Mouse (Mus musculus): ENCODE results near the gene Eps8. TPM values are rescaled to one million over a fixed set of nuclear protein-coding genes. Genes with fewer than 3 reads are reported as not detected.
"Not testable (repeated sequence)": the region's sequence is repeated elsewhere in the genome, so short reads cannot be mapped to it uniquely, and the experiment has no call there.

Gene Eps8
- total RNA-seq, 2 experiments from 2014 or later = 43.3 to 47.7 TPM

DNA sequence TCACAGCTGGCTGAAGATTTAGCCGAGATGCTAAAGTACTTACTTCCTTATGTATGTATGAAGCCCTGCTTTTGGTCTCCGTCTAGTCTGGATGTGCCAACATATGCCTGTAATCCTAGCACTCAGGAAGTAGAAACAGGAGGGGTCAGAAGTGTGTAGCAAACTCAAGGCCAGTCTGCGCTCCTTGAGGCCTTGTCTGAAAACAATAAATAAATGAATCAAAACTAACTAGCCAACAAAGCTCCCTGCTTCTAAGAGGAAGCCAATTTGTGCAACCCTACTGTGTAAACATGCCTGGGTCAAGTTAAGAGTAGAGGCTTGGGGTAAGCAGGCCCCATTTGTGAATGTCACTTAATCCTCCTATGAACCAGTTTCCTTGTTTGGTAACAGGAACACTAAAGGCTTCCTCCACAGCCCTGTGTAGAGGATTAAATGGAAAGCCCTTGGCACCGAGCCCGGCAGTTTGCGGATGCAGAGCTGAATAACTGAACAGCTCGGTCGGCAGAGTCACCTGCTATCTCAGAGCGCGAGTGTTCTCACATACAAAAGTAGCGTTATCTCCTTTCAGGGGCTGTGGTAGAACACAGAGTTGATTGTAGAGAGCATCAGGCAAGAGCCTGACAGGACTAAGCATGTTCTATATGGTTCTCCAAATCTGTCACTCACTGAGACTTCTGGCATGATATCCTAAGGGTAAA is 183.6 kb downstream of the Eps8 start:
- DNase-seq = peak; percentile 73 to 76

DNA sequence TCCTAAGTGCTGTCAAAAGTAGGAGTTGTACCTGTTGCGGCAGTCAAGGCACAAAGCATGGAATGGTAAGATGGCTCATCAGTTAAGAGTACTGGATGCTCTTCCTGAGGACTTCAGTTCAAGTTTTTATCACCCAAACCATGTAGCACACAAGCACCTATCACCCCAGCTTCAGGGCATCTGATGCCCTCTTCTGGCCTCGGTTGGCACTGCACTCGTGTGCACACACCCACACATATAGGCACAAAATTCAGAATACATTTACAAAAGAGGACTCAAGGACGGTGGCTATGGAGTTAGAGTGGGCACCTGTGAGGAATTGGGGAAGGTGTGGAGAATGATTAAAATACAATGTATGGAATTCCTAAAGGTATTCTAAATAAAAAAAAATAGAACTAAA is 185.1 kb downstream of the Eps8 start:
- no peak for DNase-seq

DNA sequence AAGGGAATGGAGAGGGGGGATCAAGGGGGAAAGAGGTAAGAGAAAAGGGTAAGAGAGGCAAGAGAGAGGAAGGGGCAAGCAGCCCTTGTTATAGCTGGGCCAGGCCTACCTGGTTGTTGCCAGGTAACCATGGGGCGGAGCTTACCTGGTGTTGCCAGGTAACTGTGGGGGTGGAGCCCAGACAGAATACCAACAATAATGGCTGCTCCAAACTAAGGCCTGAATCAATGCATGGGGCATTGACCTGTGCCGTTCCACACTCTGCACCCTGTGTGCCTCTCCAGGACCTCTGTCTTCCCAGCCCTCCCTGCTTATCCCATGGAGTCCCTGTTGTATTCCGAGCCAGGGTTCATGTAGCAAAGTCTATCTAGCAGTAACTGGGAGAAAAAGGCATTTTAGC is 187.0 kb downstream of the Eps8 start:
- no peak for DNase-seq

DNA sequence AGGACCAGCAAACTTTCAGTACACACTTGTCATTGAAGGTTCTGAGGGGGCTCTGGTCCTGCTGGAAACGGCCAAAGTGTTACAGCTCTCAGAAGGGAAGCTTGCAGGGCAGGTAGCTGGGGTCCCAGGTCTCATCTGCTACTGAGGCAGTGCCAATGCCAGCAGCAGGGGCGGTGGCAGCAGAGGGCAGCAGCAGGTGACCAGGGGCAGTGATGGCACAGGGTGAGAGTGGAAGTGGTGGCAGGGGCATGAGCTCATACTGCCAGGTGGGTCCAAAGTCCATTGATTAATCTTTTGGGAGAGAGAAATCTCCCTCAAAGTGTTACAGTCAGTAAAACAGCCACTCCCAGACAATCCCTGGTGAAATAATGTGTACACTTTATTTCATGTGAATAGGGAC is 188.4 kb downstream of the Eps8 start:
- DNase-seq = no peak

DNA sequence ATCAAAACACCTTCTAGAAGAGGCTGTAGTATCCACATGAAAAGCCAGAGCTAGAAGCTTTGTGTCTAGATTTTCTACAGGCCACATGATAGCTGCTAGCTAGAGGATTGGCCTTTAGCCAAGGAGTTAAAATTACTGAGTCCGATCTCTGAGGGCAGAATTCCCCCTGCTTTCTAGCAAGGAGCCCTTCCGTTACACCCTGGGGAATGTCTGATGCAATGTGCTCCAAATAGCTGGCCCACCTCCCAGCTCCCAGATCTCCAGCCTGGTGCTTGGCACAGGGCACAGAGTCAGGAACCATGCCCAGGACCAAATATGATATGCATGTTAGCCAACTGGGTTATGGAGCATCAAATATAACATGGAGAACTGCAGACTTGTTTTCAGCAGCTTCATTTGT is 189.4 kb downstream of the Eps8 start:
- peak; percentile 16 to 28 for DNase-seq

DNA sequence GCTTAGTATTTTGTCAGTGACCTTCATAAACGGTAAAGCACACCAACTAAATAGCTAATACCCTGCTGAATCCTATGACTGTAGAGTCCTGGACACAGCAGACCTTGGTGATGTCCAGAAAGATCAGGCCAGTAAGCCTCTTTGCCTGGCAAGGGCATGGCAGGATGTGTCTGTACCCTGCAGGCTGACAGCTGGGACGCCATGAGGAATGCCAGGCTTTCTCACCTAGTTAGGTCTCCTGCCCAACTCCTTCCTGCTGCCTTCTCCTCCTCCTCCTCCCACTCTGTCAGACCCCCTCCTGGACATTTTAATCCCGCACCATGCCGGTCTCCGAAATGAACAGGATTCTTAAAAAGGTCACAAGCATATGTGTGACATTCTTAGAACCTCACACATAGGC is 190.9 kb downstream of the Eps8 start:
- no peak for DNase-seq

DNA sequence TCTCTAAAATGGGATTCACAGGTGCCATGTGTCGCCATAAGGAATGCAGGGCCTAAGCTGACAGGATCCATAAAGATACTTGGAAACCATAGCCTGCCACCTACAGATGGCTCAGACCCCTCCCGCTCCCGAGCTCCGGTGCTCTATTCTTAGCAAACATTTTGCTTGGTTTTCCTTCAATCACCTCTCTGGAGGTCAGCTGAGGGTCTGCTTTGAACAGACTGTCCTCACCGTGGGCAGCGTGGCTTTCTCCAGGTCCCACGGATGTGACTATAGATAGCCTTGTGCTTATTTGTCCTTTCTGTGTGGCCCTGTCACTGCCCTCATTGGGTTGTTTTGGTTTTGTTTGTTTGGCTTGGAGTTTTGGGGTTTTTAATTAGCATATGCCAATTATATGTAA is 196.5 kb downstream of the Eps8 start:
- no peak for DNase-seq

DNA sequence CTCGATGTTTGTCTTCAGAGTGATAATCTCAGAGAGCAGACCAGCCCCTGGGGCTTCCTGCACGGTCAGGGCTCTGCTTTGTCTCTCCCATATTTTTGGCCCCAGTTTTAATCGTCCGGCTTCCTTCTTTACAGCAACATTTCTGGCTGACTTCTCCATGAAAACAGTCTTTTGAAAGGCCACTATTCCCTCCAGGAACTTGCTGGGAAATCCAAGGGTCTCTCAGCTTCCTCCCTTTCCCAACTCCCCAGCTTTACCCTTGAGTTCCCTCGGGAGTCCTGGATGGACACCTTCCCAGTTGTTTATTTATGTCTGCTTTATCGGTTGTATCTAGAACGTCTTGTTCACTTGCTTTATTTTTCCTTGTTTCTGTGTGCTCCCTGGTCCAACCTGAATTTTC is 197.5 kb downstream of the Eps8 start:
- no peak for DNase-seq

DNA sequence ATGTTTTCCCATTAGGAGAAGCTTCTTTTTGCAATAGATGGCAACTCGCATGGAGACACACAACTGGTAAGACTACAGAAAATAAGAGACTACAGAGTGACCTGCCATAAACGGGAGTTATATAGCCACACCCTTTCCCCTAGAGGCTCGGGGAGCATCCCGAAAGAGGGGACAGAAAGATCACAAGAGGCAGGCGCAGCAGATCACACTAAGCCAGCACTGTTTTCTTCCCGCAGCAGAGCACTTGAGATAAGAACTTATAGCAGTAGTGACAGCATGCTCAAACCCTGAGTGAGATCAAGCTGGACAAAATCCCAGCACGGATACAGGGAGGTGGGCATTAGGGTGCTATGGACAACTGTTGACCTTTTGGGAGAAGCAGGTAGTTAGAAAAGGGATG is 198.6 kb downstream of the Eps8 start:
- DNase-seq = no peak

DNA sequence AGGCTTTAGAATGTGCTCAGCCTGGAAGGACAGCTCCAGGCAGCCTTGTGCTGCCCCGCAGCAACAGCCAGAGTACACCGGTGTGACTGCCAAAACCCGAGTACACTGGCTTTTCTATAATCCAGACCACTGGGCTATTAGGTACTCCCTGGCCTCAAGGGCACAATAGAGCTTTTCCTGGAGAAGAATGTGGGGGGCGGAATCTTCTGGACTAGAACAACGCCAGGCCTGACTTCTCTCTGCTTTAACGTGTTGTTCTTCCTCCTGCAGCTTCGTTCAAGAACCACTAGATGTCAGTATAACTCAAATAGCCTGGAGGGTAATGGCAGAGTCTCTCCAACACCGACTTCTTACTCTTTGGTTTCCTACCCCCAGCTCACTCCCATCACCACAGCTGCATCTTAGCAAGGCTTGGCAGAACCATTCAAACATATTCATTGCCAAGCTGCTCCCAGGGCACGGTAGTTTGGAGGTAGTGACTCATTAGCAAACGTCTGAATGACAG is 199.1 kb downstream of the Eps8 start:
- DNase-seq = peak; percentile 24 to 30

DNA sequence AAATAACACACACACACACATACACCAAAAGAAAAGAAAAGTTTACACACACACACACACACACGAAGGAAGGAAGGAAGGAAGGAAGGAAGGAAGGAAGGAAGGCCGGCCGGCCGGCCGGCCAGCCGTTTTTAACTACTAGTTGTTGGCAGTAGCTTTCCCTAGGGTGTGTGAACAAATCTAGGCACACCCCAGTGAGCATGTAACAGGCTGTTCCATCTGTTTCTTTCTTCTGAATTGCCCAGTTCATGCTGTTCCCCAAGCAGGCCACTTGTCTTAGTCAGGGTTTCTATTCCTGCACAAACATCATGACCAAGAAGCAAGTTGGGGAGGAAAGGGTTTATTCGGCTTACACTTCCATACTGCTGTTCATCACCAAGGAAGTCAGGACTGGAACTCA is 208.6 kb downstream of the Eps8 start:
- DNase-seq = not testable (repeated sequence)

DNA sequence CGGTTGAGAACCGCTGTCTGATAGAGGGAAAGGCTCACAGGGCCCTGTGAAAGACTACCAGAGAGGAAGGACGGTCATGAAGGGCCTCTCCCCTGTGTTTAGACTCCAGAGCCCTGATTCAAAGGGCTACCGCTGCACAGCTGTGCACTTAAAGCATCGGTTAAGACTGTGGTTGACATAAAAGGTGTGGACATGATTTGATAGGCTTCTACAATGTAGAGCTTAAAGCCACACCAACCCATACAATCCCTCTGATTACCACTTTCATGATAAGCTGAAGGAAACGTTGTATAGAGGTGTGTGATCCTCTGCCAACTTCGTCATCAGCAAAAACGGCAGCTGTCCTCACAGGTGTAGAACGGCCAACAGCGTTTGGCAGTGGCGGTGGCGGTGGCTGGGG is 211.6 kb downstream of the Eps8 start:
- DNase-seq = no peak

DNA sequence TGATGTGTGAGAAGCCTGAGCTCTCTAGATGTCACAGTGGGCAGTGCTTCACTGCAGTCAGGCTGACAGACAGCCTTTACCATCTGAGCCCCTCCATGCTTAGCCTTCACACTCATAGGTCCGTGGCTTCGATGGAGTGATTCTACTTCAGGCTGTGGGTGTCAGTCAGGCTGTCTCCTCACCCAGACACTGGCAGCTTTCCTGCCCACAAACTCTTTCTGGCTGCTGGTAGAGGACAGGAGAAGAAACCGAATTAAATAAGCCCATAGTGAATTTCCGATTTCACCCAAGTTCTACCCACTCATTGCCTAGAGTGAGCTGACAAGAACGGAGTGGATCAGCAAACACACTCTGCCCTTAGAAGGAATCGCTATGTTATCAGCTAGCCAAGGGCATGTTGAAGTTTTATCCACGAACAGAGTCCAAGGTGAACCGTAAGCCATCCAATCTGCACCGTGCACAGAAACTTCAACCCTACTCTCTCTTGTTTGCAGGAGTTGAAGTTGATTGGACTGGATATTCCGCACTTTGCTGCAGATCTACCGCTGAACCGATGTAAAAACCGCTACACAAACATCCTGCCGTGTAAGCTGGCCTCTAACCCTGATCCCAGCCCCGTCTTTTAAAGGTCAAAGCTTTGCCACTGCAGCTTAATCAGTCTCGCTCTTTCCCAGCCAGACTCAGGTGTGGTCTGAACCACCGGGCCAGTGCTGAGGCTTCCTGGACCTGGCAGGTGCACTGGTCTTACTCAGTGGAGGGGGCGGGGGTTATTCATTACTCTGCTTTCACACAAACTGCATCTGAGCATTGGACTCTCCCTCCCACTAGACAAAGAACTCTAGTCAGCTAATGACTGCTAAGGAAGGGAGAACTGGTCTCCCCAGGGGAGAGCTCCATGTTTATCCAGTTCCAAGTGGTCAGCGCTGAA is 213.9 kb downstream of the Eps8 start:
- DNase-seq = peak in 1 of 2 experiments; percentile 8

DNA sequence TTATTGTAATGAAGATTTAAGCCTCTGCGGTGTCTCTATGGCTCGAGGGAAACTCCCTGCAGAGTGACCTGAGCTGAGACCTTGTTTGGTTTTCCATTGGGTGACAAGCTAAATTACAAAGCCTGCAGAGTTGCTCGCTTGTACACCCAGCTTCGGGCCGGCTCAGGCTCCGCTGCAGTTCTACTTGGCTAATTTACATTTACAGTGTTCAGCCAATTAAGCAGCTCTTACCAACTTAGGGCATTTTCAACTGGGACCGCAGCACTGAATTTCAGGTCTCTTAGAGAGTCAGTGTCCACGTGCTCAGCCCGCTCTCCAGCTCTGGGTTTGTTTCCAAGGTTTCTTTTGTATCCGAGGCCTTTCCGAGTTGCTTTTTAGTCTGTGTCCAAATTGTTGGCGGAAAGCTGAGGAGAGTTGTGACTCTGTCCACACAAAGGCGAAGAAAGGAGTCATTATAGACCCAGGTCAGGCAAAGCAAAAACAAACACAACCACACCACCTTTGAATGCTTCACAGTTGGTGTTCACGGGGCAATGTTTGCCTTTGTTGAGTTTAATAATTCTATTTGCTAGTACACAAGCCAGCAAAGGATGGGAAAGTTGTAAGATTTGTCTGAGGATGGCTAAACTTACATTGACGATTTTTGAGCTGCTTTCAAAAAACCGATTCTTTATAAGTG is 216.6 kb downstream of the Eps8 start:
- DNase-seq = peak; percentile 7 to 13

DNA sequence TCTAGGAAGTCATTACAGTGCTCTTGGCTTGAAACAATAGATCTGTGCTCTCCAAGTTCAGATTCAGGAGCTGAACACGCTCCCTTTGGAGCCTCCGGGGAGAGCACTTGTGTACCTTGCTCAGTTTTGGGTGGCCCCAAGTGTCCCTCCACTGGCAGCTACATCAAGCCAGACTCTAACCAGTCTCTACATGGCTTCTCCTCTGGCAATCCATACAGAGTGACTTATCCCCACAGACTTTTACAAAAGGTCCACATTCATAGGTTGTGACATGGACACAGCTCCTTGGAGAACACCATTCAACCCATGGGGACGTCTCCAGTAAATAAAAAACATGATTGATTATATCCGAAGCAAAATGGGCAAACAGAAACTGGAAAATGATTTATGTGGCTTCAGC is 217.2 kb downstream of the Eps8 start:
- no peak for DNase-seq

DNA sequence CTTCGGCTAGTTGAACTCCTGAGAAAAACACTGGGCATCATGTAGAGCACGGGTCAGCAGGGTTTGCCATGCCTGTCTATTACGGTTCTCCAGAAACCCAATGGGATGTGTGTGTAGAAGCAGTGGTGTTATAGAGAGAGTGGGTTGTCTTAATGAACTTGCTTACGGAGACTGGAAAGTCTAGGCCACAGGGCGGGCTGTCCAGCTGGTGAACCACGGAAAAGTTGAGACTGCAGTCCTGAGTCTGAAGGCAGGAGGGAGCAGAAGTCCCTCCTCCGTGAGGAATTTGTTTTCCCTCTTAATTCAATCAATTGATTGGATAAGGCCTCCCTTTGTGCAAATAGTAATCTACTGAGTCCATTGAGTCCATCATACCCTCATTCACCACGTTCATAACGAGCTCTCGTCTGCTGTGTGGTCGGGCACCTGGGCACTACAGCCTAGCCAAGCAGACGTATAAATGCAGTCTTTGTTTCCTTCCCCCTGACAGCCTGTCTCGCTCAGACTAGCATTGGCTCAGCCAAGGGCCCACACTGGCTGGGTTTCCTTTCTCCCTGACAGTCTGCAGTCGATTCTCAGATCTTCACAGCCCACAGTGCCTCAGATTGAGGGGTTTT is 221.0 kb downstream of the Eps8 start:
- DNase-seq = no peak

Other genes with a start within 250 kb of the Eps8 start
- 100 to 1,000 TPM; 118 to 121 TPM for gene Strap, start 80.2 kb upstream of the Eps8 start, total RNA-seq (2021)
- 1 to 10 TPM; 5.5 to 5.6 TPM for gene Dera, start 99.7 kb upstream of the Eps8 start, total RNA-seq (2021)

Measured in layer of hippocampus, postnatal 36 days (tissue).